In genomic region chr3:128616675-128617074, GRCm38 (mm10) we compare ENCODE assay signal across 28 mouse cellular contexts.
"Had no signal": no experiment of that assay in that cellular context is flagged by ENCODE, and none has a peak within 500 bp of the region (broad histone marks: within the 10 kb centered on the region; RNA-seq: fewer than 3 reads in every experiment).

No protein-coding gene starts in this region.

- DNase-seq: cerebellum, adult 8-10 months; cerebellum, adult 9-10 months; cerebellum, adult 9-11 months; cerebellum, postnatal 10 days; cerebellum, postnatal 14 days; cerebellum, postnatal 25 days; cerebellum, postnatal 36 days; embryo, embryonic 11 days; forebrain, postnatal 0 days; gastrocnemius, adult 2 months; gastrocnemius, postnatal 10 days; gastrocnemius, postnatal 14 days; gastrocnemius, postnatal 25 days; gastrocnemius, postnatal 36 days; heart, adult 11 months; heart, adult 18-20 months; heart, adult 2 months had no signal

- H3K9me3 ChIP-seq: embryonic facial prominence, embryonic 10.5 days; embryonic facial prominence, embryonic 12.5 days; embryonic facial prominence, embryonic 13.5 days; embryonic facial prominence, embryonic 15.5 days; forebrain, embryonic 10.5 days; forebrain, embryonic 12.5 days; forebrain, embryonic 13.5 days; forebrain, embryonic 15.5 days had no signal

- H3K27ac ChIP-seq: embryonic facial prominence, embryonic 10.5 days; embryonic facial prominence, embryonic 12.5 days; embryonic facial prominence, embryonic 13.5 days; embryonic facial prominence, embryonic 15.5 days; forebrain, embryonic 10.5 days; forebrain, embryonic 12.5 days; forebrain, embryonic 13.5 days; forebrain, embryonic 15.5 days; gastrocnemius, adult 2 months; heart, adult 2 months had no signal

- H3K4me2 ChIP-seq: embryonic facial prominence, embryonic 12.5 days; embryonic facial prominence, embryonic 13.5 days; embryonic facial prominence, embryonic 15.5 days; forebrain, embryonic 12.5 days; forebrain, embryonic 13.5 days; forebrain, embryonic 15.5 days had no signal

- H3K9ac ChIP-seq: embryonic facial prominence, embryonic 12.5 days; embryonic facial prominence, embryonic 13.5 days; embryonic facial prominence, embryonic 15.5 days; forebrain, embryonic 12.5 days; forebrain, embryonic 13.5 days; forebrain, embryonic 15.5 days; forebrain, postnatal 0 days had no signal

- H3K27me3 ChIP-seq: embryonic facial prominence, embryonic 12.5 days; embryonic facial prominence, embryonic 13.5 days; embryonic facial prominence, embryonic 15.5 days; forebrain, embryonic 12.5 days; forebrain, embryonic 13.5 days; forebrain, embryonic 15.5 days had no signal

- H3K4me1 ChIP-seq: embryonic facial prominence, embryonic 12.5 days; embryonic facial prominence, embryonic 13.5 days; embryonic facial prominence, embryonic 15.5 days; forebrain, embryonic 10.5 days; forebrain, embryonic 12.5 days; forebrain, embryonic 13.5 days; forebrain, embryonic 15.5 days had no signal

- ATAC-seq: forebrain, embryonic 13.5 days; forebrain, embryonic 14.5 days; forebrain, embryonic 15.5 days; forebrain, embryonic 16.5 days; forebrain, postnatal 0 days had no signal

- H3K4me3 ChIP-seq: embryonic facial prominence, embryonic 10.5 days; embryonic facial prominence, embryonic 12.5 days; embryonic facial prominence, embryonic 13.5 days; embryonic facial prominence, embryonic 15.5 days; erythroblast, embryonic 14.5 days; forebrain, embryonic 10.5 days; forebrain, embryonic 12.5 days; forebrain, embryonic 13.5 days; forebrain, embryonic 15.5 days; gastrocnemius, adult 2 months; heart, adult 2 months had no signal

- H3K36me3 ChIP-seq: embryonic facial prominence, embryonic 10.5 days; embryonic facial prominence, embryonic 12.5 days; embryonic facial prominence, embryonic 13.5 days; embryonic facial prominence, embryonic 15.5 days; forebrain, embryonic 10.5 days; forebrain, embryonic 12.5 days; forebrain, embryonic 15.5 days had no signal
